Mouse (Mus musculus) heart, embryonic 12.5 days (tissue): ENCODE measurements around the gene Cpm. TPM values are rescaled to one million over a fixed set of nuclear protein-coding genes. Genes with fewer than 3 reads are reported as not detected.

Source experiments
- ATAC-seq: fragments of 200-750 bp; cut with Nextera tagmentation; 2 replicates; pipeline ENCODE4 v1.8.0; 2017; ENCODE audit warnings: moderate TSS enrichment, moderate library complexity; ENCODE audit not compliant: insufficient number of reproducible peaks, low FRiP score
- H3K27ac ChIP-seq: fragments of 300-500 bp; sonication (generic); 2 replicates; pipeline ENCODE4 v1.5.1; 2016; ENCODE audit warnings: mild to moderate bottlenecking, moderate library complexity; ENCODE audit not compliant: poor library complexity, severe bottlenecking
- H3K27me3 ChIP-seq: fragments of 300-500 bp; sonication (generic); replicated peaks from 2 replicates; pipeline ENCODE4 v1.6.1; 2016; ENCODE audit warnings: mild to moderate bottlenecking, moderate library complexity
- H3K36me3 ChIP-seq: fragments of 300-500 bp; sonication (generic); 2 replicates; pipeline ENCODE4 v1.6.1; 2016; ENCODE audit warnings: mild to moderate bottlenecking, moderate library complexity
- H3K4me1 ChIP-seq: fragments of 300-500 bp; sonication (generic); replicated peaks from 2 replicates; pipeline ENCODE4 v1.6.1; 2016; ENCODE audit warnings: mild to moderate bottlenecking
- H3K4me2 ChIP-seq: fragments of 300-500 bp; sonication (generic); 2 replicates; pipeline ENCODE4 v1.6.1; 2016; ENCODE audit warnings: mild to moderate bottlenecking, moderate library complexity
- H3K4me3 ChIP-seq: fragments of 300-500 bp; sonication (generic); 2 replicates; pipeline ENCODE4 v1.5.1; 2016; ENCODE audit warnings: mild to moderate bottlenecking
- H3K9ac ChIP-seq: fragments of 300-500 bp; sonication (generic); 2 replicates; pipeline ENCODE4 v1.6.1; 2016; ENCODE audit warnings: mild to moderate bottlenecking, moderate library complexity
- H3K9me3 ChIP-seq: fragments of 300-500 bp; sonication (generic); replicated peaks from 2 replicates; pipeline ENCODE4 v1.6.1; 2016; ENCODE audit warnings: mild to moderate bottlenecking, moderate library complexity
- WGBS: fragments of 180-500 bp; shearing (Covaris S2); methylation state at CpG from one replicate; pipeline ENCODE4 v1.1.7; 2016; 5-methylcytosine and 5-hydroxymethylcytosine counted together
- polyA plus RNA-seq: library from polyadenylated mRNA; unstranded; fragments of >200 nt; fragmentation: Nextera tagmentation; extraction: Ambion mirVana; gene quantifications from 2 replicates; pipeline ENCODE4 v1.2.1, GENCODE M21; 2016

The Cpm gene
- polyA plus RNA-seq, 1 experiment from 2014 or later, result 2.5 TPM

DNA sequence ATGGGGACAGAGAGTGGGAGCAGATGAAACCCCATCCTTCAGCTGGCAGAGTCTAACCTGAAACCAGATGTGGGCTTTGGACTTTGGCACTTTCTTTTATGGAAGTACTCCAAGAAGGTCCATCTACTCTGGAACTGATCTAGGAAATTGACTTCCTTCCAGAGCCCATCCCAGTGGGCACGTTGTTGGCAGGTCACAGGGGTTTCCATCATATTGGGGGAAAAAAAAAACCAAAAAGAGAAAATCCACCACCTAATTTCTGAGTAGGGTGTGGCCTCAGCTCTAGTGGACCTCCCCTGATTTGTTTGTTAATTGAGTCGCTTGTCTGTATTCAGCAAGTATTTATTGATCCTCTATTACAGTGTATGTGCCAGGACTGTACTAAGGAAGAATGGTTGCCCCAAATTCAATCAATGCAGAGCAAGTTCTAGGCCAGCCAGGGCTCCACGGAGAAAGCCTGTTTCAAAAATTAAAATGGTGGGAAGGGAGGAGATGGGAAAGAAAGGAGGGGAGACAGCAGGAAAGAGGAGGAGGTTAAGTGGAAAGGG is 25.4 kb downstream of the Cpm start:
- H3K9ac ChIP-seq, result no peak overlapping the region
- no peak overlapping the region for H3K4me2 ChIP-seq
- no peaks in the 10 kb centered on the region for H3K36me3 ChIP-seq
- no peak overlapping the region for H3K27ac ChIP-seq
- no peaks in the 10 kb centered on the region for H3K27me3 ChIP-seq
- ATAC-seq, result no peak
- H3K4me3 ChIP-seq, result no peak overlapping the region
- no peaks in the 10 kb centered on the region for H3K9me3 ChIP-seq
- H3K4me1 ChIP-seq, result no peaks in the 10 kb centered on the region
- WGBS, result 79% methylated on average over 3 of the region's 3 CpGs

DNA sequence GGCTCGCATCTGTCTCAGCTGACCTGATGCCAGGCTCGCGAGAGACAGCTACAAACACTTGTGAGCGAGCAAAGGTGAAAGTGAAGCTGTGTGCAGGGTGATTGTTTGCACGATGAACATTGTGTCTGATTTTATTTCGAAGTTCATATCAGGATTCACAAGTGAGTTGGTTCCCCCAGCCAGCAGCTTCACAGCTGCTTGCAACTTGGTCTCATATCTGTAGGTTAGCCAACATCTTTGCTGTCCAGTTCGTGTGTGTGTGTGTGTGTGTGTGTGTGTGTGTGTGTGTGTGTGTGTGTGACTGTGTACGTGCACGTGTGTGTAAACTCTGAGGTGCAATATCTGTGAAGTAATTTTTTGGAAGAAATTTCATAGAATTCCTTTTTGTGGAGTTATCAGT is 26.2 kb downstream of the Cpm start:
- ATAC-seq, result no peak
- Histone ChIP-seq H3K27ac (no peak overlapping the region), H3K36me3 (no peaks in the 10 kb centered on the region), H3K4me2 (no peak overlapping the region), H3K4me1 (no peaks in the 10 kb centered on the region), H3K9ac (no peak overlapping the region), H3K27me3 (no peaks in the 10 kb centered on the region), H3K4me3 (no peak overlapping the region), H3K9me3 (no peaks in the 10 kb centered on the region)
- WGBS, result 80% methylated on average over 9 of the region's 9 CpGs

DNA sequence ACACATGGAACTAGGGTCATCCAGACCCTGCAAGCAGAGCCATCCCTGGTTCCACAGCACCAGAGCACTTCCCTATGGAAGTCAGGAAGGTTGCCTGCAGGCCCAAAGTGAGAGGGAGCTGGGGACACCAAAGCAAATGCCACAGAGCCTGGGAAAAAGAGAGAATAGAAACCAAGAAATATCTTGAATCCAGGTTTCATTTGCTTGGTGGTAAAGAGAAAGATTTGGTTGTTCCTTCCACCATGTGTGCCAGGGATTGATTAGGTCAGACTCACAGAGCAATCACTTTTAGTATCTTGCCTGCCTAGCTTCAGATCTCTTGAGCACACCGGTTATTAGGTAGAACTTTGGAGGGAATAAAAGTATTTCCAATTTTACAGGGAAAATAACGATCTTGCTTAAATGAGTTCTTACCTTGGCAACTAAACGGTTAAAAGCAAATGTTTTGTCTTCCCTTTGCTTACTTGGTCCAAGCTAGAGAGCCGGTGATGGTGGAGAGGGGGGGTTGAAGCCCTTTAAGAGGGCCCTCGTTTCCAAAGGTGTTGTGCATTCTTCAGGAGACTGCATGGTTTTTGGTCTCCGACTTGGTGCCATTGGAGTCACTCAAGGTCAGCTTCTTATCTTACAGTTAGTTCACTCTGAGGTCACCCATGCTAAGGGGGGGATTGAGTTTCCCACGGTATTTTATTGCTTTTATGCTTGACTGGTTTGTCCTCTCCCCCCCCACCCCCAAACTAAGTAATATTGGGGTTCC is 26.8 kb downstream of the Cpm start:
- Histone ChIP-seq H3K4me1 (no peaks in the 10 kb centered on the region), H3K9ac (no peak overlapping the region), H3K27ac (no peak overlapping the region), H3K4me2 (no peak overlapping the region), H3K27me3 (no peaks in the 10 kb centered on the region), H3K4me3 (no peak overlapping the region), H3K9me3 (no peaks in the 10 kb centered on the region), H3K36me3 (no peaks in the 10 kb centered on the region)
- WGBS, result 50% methylated on average over 7 of the region's 7 CpGs
- no peak for ATAC-seq

DNA sequence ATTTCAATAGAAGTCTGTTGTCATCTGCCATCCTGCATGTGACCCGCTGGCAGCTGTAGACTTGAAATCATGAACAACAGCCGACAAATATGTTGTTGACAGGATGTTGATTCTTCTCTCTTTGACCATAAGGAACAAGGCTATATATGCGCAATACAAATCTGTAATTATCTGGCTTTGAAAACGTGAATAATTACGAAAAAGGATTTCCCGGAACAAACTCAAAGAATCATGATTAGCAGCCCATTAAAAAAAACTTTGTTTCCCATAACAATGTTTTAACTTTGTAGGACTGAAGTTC is 27.3 kb downstream of the Cpm start:
- no peaks in the 10 kb centered on the region for H3K4me1 ChIP-seq
- no peaks in the 10 kb centered on the region for H3K27me3 ChIP-seq
- H3K27ac ChIP-seq, result no peak overlapping the region
- no peak overlapping the region for H3K4me3 ChIP-seq
- H3K36me3 ChIP-seq, result no peaks in the 10 kb centered on the region
- 84% methylated on average over 6 of the region's 6 CpGs for WGBS
- H3K4me2 ChIP-seq, result no peak overlapping the region
- no peaks in the 10 kb centered on the region for H3K9me3 ChIP-seq
- ATAC-seq, result no peak
- H3K9ac ChIP-seq, result no peak overlapping the region

- no peak for ATAC-seq
- no peaks in the 10 kb centered on the region for H3K4me1 ChIP-seq
- no peaks in the 10 kb centered on the region for H3K9me3 ChIP-seq
- no peak overlapping the region for H3K9ac ChIP-seq
- H3K27me3 ChIP-seq, result no peaks in the 10 kb centered on the region
- H3K36me3 ChIP-seq, result no peaks in the 10 kb centered on the region
- H3K27ac ChIP-seq, result no peak overlapping the region
- H3K4me3 ChIP-seq, result no peak overlapping the region
- no peak overlapping the region for H3K4me2 ChIP-seq
- 74% methylated on average over 7 of the region's 7 CpGs for WGBS
Measured at GRCm38 (mm10) chr10:117656985-117657658, 27.8 kb downstream of the Cpm start.

DNA sequence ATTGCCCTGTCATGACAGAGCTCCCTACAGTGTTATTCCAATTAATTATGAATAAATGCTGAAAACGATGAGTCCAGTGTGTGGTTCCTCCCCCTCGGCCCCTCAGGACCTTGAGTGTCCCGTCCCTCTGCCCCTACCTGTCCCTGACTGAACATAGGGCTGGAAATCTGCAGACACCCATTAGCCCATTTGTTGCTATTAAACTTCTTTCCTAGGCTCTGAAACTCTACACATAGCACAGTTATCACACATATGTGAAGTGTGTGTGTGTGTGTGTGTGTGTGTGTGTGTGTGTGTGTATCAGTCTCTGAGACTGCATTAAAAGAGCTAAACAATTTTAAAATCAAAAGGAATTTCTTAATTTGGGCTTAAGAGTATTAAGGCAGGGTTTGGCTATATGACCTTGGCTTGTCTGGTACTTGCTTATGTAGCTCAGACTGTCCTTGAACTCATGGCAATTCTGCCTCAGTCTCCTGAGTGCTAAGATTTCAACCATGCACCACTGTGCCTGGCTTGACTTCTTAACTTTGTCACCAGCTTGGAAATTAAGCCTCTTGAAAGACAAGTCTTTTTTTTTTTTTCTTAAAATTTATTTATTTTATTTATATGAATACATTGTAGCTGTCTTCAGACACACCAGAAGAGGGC is 28.5 kb downstream of the Cpm start:
- ATAC-seq, result no peak
- H3K27me3 ChIP-seq, result no peaks in the 10 kb centered on the region
- H3K9me3 ChIP-seq, result no peaks in the 10 kb centered on the region
- WGBS, result 77% methylated on average over 3 of the region's 3 CpGs
- H3K36me3 ChIP-seq, result no peaks in the 10 kb centered on the region
- H3K27ac ChIP-seq, result no peak overlapping the region
- H3K9ac ChIP-seq, result no peak overlapping the region
- H3K4me3 ChIP-seq, result no peak overlapping the region
- H3K4me2 ChIP-seq, result no peak overlapping the region
- H3K4me1 ChIP-seq, result no peaks in the 10 kb centered on the region

DNA sequence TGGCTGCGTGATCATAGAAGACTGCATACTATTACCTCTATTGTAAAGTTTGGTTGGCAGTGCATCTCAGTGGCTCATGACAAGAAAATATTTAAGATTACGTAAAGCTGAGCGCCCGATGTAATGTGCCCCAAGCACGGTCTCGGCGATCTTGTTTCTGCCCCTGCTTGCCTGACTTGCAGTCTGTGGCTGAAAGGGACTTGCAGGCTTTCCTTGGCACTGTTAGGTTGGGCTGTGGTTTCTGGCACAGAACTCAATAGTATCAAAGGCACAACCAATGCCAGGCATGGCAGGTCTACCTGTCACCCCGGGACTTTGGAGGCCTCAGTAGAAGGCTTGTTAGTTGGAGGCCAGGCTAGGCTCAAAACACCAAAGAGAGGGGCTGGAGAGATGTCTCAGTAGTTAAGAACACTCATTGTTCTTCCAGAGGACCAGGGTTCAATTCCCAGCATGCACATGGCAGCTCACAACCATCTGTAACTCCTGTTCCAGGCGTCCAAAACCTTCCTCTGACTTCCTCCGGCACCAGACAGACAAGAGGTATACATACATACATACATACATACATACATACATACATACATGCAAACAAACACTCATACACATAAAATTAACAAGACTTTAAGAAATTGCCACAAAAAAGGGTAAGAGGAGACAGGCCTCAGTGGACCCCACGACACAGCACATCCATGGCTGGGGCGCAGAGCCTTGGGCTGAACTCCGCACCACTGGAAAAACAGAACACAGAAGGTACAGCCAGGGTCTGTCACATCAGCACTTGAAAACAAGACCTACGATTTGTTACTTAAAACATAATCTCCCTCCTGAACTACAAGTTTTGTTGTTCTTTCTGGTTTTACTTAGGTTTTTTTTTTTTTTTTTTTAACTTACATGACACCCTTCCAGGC is 29.5 kb downstream of the Cpm start:
- H3K36me3 ChIP-seq, result no peaks in the 10 kb centered on the region
- ATAC-seq, result no peak
- H3K4me3 ChIP-seq, result no peak overlapping the region
- no peaks in the 10 kb centered on the region for H3K27me3 ChIP-seq
- no peak overlapping the region for H3K4me2 ChIP-seq
- peaks cover 4% of the 10 kb centered on the region for H3K4me1 ChIP-seq
- WGBS, result 89% methylated on average over 14 of the region's 14 CpGs
- H3K27ac ChIP-seq, result no peak overlapping the region
- H3K9me3 ChIP-seq, result no peaks in the 10 kb centered on the region
- H3K9ac ChIP-seq, result no peak overlapping the region

GRCm38 (mm10) chr10:117659430-117659813 is 30.1 kb downstream of the Cpm start:
- no peaks in the 10 kb centered on the region for H3K36me3 ChIP-seq
- no peak for ATAC-seq
- no peak overlapping the region for H3K9ac ChIP-seq
- H3K4me1 ChIP-seq, result peaks cover 8% of the 10 kb centered on the region
- no peak overlapping the region for H3K4me3 ChIP-seq
- WGBS, result 75% methylated on average over 11 of the region's 11 CpGs
- H3K4me2 ChIP-seq, result no peak overlapping the region
- H3K27me3 ChIP-seq, result no peaks in the 10 kb centered on the region
- H3K27ac ChIP-seq, result no peak overlapping the region
- H3K9me3 ChIP-seq, result no peaks in the 10 kb centered on the region

DNA sequence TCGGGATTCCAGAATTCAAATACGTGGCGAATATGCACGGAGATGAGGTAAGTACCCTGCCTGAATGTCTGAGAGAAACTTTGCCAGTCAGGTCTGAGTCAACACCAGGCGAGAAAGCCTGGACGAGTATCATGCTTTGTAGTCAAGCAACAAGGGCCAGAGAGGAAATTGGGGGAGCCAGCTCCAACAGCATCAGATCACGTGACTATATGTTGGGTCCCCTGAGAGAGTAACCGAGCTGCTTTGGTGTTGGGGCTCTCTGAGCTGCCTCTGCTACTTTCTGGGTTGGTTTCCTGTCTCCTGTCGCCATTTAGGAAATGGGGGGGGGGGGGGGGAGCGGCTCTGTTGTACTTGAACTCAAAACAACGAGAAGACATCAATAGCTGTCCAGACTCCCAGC is 30.5 kb downstream of the Cpm start:
- WGBS, result 52% methylated on average over 11 of the region's 11 CpGs
- no peak overlapping the region for H3K9ac ChIP-seq

DNA sequence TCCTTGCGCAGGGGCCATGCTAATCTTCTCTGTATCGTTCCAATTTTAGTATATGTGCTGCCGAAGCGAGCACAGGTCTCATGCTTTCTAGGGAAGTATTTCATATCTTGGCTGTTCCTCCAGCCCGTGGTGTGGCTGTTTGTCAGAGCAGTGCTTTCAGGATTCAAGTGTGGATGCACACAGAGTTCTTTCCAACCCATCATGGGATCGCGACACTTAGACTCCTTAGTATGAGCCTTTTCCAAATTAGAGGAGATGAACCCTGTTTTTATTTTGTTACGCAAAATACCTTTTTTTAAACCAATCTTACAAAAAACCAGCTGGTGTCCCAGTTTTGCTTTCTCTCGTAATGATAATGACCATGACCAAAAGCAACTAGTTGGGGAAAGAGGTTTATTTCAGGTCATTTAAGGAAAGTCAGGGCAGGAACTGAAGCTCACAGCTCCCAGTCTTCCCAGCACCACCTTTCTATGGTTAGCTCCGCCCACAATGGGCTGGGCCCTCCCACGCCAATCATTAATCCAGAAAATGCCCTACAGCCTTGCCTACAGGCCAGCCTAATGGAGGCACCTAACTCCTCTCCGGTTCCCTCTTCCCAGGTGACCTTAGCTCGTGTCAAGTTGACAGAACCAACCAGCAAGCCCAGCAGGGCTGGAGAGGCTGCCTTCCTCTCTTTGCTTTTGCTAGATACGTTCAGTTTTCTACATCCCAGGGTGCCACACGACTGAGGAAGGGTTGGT is 33.2 kb downstream of the Cpm start:
- 72% methylated on average over 15 of the region's 15 CpGs for WGBS
- Histone ChIP-seq H3K27ac (no peak overlapping the region), H3K36me3 (no peaks in the 10 kb centered on the region), H3K9me3 (no peaks in the 10 kb centered on the region), H3K4me2 (no peak overlapping the region), H3K4me1 (peaks cover 8% of the 10 kb centered on the region), H3K9ac (no peak overlapping the region), H3K4me3 (no peak overlapping the region), H3K27me3 (no peaks in the 10 kb centered on the region)
- no peak for ATAC-seq

More for the DNA sequence above, 30.5 kb downstream of the Cpm start:
- Histone ChIP-seq H3K27ac (no peak overlapping the region), H3K4me2 (no peak overlapping the region), H3K27me3 (no peaks in the 10 kb centered on the region), H3K36me3 (no peaks in the 10 kb centered on the region), H3K4me1 (peaks cover 8% of the 10 kb centered on the region), H3K9me3 (no peaks in the 10 kb centered on the region), H3K4me3 (no peak overlapping the region)
- ATAC-seq, result no peak
